28 mouse cellular contexts compared by ENCODE assay signal in the genomic region with DNA sequence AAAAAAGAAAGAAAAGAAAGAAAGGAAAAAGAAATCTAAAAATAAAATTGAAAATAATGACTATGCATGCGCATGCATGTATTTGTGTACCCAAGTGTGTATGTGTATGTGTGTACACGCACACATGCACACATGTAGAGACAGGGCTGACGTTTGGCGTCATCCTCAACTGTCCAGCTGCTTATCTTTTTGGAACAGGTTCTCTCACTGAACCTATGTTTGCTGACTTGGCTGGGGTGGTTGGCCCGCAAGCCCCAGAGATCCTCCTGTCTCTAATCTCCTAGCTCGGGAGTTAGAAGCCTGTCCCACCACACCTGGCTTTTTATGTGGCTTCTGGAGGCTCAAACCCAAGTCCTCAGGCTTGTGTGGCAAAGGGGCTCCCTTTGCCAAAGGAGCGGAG. TPM values are rescaled to one million over a fixed set of nuclear protein-coding genes. Genes with fewer than 3 reads are reported as not detected.
DNase-seq lines count a peak whose midpoint lies in the region; ATAC-seq lines count a peak whose summit lies in the region.
"Had no signal": no experiment of that assay in that cellular context is flagged by ENCODE, and none has a peak within 500 bp of the region (broad histone marks: within the 10 kb centered on the region; RNA-seq: fewer than 3 reads in every experiment).

No protein-coding gene starts in this region.

- no peak overlapping the region for H3K9ac ChIP-seq in liver, embryonic 13.5 days
- no peak overlapping the region for H3K9ac ChIP-seq in liver, embryonic 16.5 days (ENCODE audit: low read depth, low read length)
- H3K9ac ChIP-seq: embryonic facial prominence, embryonic 12.5 days; embryonic facial prominence, embryonic 15.5 days; forebrain, postnatal 0 days; heart, embryonic 12.5 days; heart, embryonic 15.5 days; hindbrain, embryonic 14.5 days had no signal

- H3K4me3 ChIP-seq in liver, embryonic 13.5 days (replicated peaks), result no peak overlapping the region
- H3K4me3 ChIP-seq in liver, embryonic 16.5 days (ENCODE audit: low read depth, low read length), result no peak overlapping the region
- H3K4me3 ChIP-seq: embryonic facial prominence, embryonic 12.5 days; embryonic facial prominence, embryonic 15.5 days; gastrocnemius, adult 2 months; heart, embryonic 12.5 days; heart, embryonic 15.5 days; hindbrain, embryonic 10.5 days had no signal

- H3K4me2 ChIP-seq in liver, embryonic 13.5 days, result no peak overlapping the region
- no peak overlapping the region for H3K4me2 ChIP-seq in liver, embryonic 16.5 days (ENCODE audit: low read depth, low read length)
- H3K4me2 ChIP-seq: embryonic facial prominence, embryonic 12.5 days; embryonic facial prominence, embryonic 15.5 days; heart, embryonic 12.5 days; heart, embryonic 15.5 days; hindbrain, embryonic 14.5 days had no signal

- H3K9me3 ChIP-seq in liver, embryonic 13.5 days (replicated peaks), result no peaks in the 10 kb centered on the region
- H3K9me3 ChIP-seq in liver, embryonic 16.5 days (replicated peaks; ENCODE audit: control insufficient read depth, low read length), result no peaks in the 10 kb centered on the region
- H3K9me3 ChIP-seq: embryonic facial prominence, embryonic 12.5 days; embryonic facial prominence, embryonic 15.5 days; heart, embryonic 12.5 days; heart, embryonic 15.5 days; hindbrain, embryonic 10.5 days had no signal

- peak; percentile 33 for DNase-seq in liver
- DNase-seq in liver, embryonic 13.5 days, result peak; percentile 45
- DNase-seq in spleen, postnatal 10 days (ENCODE audit: low spot score in 2 of 2), result no peak
- DNase-seq in left cerebral cortex, postnatal 4 days, result no peak
- no peak for DNase-seq in layer of hippocampus, postnatal 10 days (ENCODE audit: low spot score in 2 of 2)
- no peak for DNase-seq in right cerebral cortex, adult 2 months (ENCODE audit: low spot score in 2 of 2)
- DNase-seq: adrenal gland, adult 8-10 months; adrenal gland, postnatal 25 days; cerebellum, adult 11-12 months; cerebellum, adult 8-10 months; cerebellum, postnatal 10 days; cerebellum, postnatal 36 days; forebrain, postnatal 0 days; gastrocnemius, adult 2 months; gastrocnemius, postnatal 14 days; heart, adult 18-20 months; heart, postnatal 10 days; heart, postnatal 36 days had no signal

- no peaks in the 10 kb centered on the region for H3K36me3 ChIP-seq in liver, embryonic 13.5 days
- H3K36me3 ChIP-seq in liver, embryonic 16.5 days (ENCODE audit: control insufficient read depth, insufficient read depth), result no peaks in the 10 kb centered on the region
- H3K36me3 ChIP-seq: embryonic facial prominence, embryonic 12.5 days; embryonic facial prominence, embryonic 15.5 days; heart, embryonic 12.5 days; heart, embryonic 15.5 days; hindbrain, embryonic 10.5 days had no signal

- no peak overlapping the region for H3K27ac ChIP-seq in liver, embryonic 13.5 days
- no peak overlapping the region for H3K27ac ChIP-seq in liver, embryonic 16.5 days (ENCODE audit: low read length)
- H3K27ac ChIP-seq: embryonic facial prominence, embryonic 12.5 days; embryonic facial prominence, embryonic 15.5 days; gastrocnemius, adult 2 months; heart, embryonic 15.5 days; hindbrain, embryonic 10.5 days; hindbrain, embryonic 14.5 days; hindbrain, postnatal 0 days had no signal

- intact Hi-C loops in left cerebral cortex, postnatal 4 days (cut with DNase I), result no loop called here

- WGBS in liver, embryonic 13.5 days (ENCODE audit: insufficient replicate concordance), result 34% methylated on average over 7 of the region's 7 CpGs
- 39% methylated on average over 7 of the region's 7 CpGs for WGBS in liver, embryonic 16.5 days (ENCODE audit: insufficient replicate concordance)

- ATAC-seq in liver, embryonic 13.5 days (ENCODE audit: low read depth), result peak; percentile 92
- ATAC-seq in liver, embryonic 16.5 days (ENCODE audit: low read depth), result peak; percentile 61; the same call in 1 of the 2 replicates
- peak; percentile 85 for ATAC-seq in megakaryocyte-erythroid progenitor cell, adult 5-6 weeks (replicated peaks; ENCODE audit: low FRiP score, low TSS enrichment, poor library complexity, severe bottlenecking)
- ATAC-seq: forebrain, embryonic 14.5 days; forebrain, postnatal 0 days; hindbrain, postnatal 0 days had no signal

- H3K27me3 ChIP-seq in liver, embryonic 13.5 days, result peaks cover 3% of the 10 kb centered on the region; the same call in 1 of the 2 replicates
- no peaks in the 10 kb centered on the region for H3K27me3 ChIP-seq in liver, embryonic 16.5 days (ENCODE audit: control insufficient read depth, insufficient read depth, low read depth, low read length)
- H3K27me3 ChIP-seq: embryonic facial prominence, embryonic 12.5 days; embryonic facial prominence, embryonic 15.5 days; heart, embryonic 12.5 days; heart, embryonic 15.5 days had no signal

- H3K4me1 ChIP-seq in liver, embryonic 13.5 days (replicated peaks), result peaks cover 18% of the 10 kb centered on the region
- no peaks in the 10 kb centered on the region; the same call in 1 of the 2 replicates for H3K4me1 ChIP-seq in liver, embryonic 16.5 days (ENCODE audit: control insufficient read depth, low read depth, low read length)
- H3K4me1 ChIP-seq: heart, embryonic 12.5 days; heart, embryonic 15.5 days had no signal

RNA-seq across cellular contexts. Expression of a gene that starts 6.1 kb away (rescaled TPM):
- 4.5 and 5.2 TPM in 2 replicates for polyA plus RNA-seq in liver, embryonic 13.5 days (2015; fragmentation: Nextera tagmentation; extraction: Ambion mirVana)
- 3.0 and 3.2 TPM in 2 replicates for polyA plus RNA-seq in liver, embryonic 16.5 days (2015; fragmentation: Nextera tagmentation; extraction: Ambion mirVana)
- 17.0 and 17.5 TPM in 2 replicates for total RNA-seq in megakaryocyte-erythroid progenitor cell, adult 5-6 weeks (2014; fragmentation: Nextera tagmentation)
- total RNA-seq in megakaryocyte-erythroid progenitor cell, adult 5-6 weeks (2017), result 13.8 and 23.8 TPM in 2 replicates
- 10 to 100 TPM; 50.7 to 54.5 TPM for total RNA-seq in left cerebral cortex, postnatal 4 days (2021)
- total RNA-seq in layer of hippocampus, postnatal 10 days (2021), result 10 to 100 TPM; 36.2 to 38.6 TPM

Comparison
In these comparisons a context has a peak if more than half of its experiments do, and no peak if none do; other contexts are left out.
1. DNase-seq: peak in liver (single experiment) and liver, embryonic 13.5 days (single experiment); none in spleen, postnatal 10 days (0 of 2), left cerebral cortex, postnatal 4 days (single experiment), layer of hippocampus, postnatal 10 days (0 of 2) and right cerebral cortex, adult 2 months (0 of 2).
2. Peak in every context shown above with its lines, with median percentiles within 50 percentile points of each other: ATAC-seq.